Mouse (Mus musculus): ENCODE results near the gene Cfap77. TPM values are rescaled to one million over a fixed set of nuclear protein-coding genes. Genes with fewer than 3 reads are reported as not detected.

Cfap77 gene
- total and polyA plus RNA-seq, 3 experiments, result 0.16 to 0.37 TPM; not detected in 1

DNA sequence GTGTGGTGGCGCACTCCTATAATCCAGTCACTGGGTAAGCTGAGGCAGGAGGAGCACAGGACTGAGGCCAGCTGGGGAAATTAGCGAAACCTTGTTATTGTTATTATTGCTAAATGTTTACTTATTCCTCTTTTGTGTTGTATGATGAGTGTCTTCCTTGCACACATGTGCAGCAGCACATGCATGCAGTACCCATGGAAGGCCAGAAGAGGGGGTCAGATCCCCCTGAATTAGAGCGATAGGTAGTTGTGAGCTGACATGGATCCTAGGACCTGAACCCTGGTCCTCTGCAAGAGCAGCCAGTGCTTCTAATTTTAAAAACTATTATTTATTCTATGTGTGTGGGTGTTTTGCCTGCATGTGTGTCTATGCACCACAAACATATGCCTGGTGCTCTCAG lies 124.3 kb downstream of the Cfap77 start:
- no peak for DNase-seq

GRCm38 (mm10) chr2:28923912-28924311 lies 131.0 kb downstream of the Cfap77 start:
- peak; percentile 73 for DNase-seq

DNA sequence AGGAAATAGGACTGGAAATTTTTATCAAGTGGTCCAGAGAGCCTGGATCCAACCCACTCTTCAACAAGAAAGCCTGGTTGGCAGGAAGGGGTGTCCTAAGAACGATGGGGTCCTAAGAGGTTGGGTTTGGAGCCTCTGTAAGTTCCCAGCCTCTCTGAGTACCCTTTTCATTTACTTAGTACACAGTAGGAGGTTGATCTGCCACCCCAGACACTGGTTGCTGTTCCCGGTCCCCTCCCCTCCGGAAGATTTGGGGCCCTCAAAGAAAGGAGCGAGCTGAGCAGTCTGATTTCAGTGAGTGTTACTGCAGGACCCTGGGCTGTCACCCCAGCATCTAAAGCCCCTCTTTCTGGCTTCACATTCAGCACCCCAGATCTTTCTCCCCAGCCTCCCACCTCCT lies 135.9 kb downstream of the Cfap77 start:
- DNase-seq, result no peak

- peak; percentile 25 for DNase-seq
Measured at GRCm38 (mm10) chr2:28917518-28918361, 137.1 kb downstream of the Cfap77 start.

GRCm38 (mm10) chr2:28917156-28917517 lies 137.7 kb downstream of the Cfap77 start:
- no peak for DNase-seq

DNA sequence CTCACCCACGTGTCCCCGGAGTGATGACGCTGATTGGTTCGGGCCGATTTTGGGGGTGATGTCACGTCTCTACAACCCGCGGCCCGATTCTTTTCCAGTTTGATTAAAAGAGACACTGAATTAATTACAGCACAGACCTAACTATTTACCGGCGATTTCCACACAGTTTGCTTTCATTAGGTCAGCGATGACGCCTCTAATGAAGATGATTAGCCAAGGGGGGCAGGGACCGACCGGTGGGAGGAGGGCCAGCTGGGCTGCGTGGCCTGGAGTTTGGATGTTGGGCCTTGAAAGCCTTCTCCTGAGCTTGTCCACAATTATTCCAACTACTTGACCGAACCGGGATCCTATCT lies 138.4 kb downstream of the Cfap77 start, which contains the start of gene Barhl1:
TSS of gene Barhl1 (minus strand) at position 156 of the 353 bp plus-strand sequence.
- no peak for DNase-seq

DNA sequence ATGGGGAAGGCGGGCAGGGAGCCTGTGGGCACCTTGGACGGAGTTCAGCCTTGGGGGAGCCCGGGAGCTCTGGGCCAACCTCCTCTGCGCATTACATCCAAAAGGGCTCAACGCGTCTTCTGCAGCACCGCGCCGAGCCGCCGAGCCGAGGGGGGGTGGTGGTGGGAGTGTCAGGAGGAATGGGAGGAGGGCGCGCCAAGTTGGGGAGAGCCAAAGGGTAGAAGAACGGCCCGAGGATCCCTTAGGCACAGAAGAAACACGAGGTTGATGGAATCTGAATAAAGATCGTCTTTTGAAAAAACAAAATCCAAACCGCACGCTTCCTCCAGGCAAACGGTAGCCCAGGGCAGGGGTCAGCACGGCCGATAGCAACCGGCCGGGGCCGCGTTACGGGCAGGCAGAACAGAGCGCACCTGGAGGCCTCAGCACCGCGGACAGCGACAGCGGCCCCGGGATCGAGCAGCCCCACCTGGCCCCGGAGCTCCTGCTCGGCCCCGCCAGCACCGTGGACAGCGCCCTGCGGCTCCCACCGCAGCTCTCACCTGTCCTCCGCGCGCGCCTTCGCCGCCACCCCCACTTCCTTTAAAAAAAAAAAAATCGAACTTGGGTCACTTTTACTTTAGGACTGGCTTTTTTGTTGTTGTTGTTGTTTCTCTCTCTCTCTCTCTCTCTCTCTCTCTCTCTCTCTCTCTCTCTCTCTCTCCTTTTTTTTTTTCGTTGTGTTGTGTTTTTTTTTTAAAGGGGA lies 138.9 kb downstream of the Cfap77 start:
- peak; percentile 75 for DNase-seq

- DNase-seq, result no peak
Measured at GRCm38 (mm10) chr2:28915104-28915738, 139.6 kb downstream of the Cfap77 start.

DNA sequence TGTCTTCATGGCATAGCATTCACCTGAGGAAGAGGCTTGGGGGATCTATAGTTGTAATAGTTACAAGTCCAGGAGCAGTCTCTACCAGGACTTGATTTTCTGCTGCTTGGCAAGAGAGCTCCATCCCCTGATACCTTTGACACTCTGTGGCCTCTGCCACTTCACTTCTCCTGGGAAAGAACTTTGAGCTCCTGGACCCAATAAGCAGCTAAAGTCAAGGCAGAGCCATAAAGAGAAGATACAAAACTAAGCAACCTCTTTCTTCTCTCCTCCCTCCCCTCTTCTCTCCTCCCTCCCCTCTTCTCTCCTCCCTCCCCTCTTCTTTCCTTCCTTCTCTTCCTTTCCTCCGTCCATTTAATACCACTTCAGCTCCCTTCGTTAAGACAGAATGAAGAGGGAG lies 140.7 kb downstream of the Cfap77 start:
- DNase-seq, result no peak

GRCm38 (mm10) chr2:28912961-28913360 lies 141.9 kb downstream of the Cfap77 start:
- DNase-seq, result no peak

GRCm38 (mm10) chr2:28912039-28912700 lies 142.7 kb downstream of the Cfap77 start:
- no peak for DNase-seq

DNA sequence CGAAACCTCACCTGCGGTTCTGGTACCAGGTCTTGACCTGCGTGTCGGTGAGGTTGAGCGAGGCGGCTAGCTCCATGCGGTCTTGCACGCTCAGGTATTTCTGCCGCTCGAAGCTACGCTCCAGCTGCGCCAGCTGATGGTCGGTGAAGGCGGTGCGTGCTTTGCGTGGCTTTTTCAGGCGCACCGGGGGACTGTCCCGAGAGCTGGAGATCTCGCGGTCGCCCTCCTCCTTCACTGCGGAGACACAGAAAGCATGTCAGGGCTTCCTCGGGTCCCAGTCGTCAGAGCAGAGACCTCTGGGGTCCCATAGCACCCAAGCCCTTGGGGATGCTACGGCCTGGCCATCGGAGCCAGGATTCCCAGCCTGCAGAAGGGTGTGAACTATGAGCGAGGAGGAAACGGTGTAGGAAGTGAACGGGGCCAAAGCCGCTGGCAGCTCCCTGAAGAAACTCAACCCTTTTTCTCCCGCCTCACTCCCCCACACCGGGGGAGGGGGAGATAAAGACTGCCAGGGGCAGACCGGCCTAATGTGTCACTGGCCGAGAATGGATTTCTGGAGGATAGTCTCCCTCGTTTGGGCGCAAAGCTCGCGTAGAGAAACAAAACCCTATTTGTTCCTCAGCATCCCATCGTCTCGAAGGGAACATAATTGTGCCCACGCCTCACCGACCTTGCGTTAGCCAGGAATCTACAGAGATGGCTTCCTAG lies 143.4 kb downstream of the Cfap77 start:
- no peak for DNase-seq

DNA sequence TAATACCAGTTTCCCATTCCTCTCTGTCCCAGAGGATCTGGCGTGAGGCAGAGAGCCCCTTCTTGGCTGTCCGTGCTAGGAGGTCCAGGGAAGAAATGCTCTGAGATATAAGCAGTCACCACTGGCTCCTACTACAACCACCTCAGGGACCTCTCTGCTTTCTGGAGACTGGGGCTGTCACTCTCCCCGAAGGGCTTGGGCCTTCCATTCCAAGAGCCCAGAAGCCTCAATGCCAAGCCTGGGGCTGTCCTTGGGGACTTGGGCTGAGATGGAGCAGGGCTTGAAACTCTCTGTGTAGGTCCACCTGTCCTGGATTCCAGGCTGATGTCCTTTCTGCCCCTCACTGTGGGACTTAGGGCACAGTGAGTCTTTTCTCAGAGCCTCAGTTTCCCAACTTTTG lies 144.0 kb downstream of the Cfap77 start:
- DNase-seq, result no peak

DNA sequence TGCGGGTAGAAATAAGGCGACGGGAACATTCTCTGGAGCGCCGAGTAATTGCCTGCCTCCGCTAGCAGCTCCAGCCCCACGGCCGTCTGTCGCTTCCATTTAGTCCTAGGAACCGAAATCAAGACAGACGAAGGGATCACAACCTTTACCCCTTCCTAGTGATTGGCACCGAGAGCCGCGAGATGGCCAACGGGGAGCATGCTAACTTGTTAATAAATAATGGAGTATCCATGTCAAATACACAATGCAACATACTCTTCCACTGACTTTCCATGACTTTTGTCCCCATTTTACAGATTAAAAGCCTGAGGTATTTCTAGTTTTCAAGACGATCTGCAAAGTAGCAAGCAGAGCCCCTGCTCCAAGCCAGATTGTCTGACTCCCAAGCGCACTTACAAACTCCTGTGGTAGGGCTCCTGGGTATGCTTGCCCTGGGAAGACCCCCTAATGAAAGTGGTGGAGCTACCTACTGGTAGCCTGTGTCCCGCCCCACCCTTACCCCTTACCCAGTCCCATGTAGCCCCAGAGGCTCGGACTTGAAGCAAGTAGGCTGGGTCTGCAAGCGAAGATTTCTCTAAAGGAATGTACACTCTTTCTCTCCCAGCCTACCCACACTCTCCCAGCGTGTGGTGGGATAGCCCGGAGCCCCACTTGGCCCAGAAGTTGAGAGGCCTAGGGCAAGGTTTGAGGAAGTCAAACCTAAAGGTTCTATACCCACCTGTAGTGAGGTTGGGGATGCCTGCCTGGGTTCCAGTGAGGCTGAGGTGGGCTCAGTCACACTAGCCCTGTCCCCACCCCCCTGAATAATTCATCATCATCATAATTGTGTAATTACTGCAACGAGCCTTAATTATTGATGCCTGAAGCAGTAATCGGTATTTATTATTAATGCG lies 144.8 kb downstream of the Cfap77 start:
- no peak for DNase-seq

GRCm38 (mm10) chr2:28909186-28909817 lies 145.6 kb downstream of the Cfap77 start:
- DNase-seq, result no peak

GRCm38 (mm10) chr2:28908389-28909153 lies 146.3 kb downstream of the Cfap77 start:
- peak; percentile 74 for DNase-seq

GRCm38 (mm10) chr2:28907691-28908388 lies 147.0 kb downstream of the Cfap77 start:
- DNase-seq, result no peak

- peak; percentile 74 for DNase-seq
Measured at GRCm38 (mm10) chr2:28905561-28905960, 149.3 kb downstream of the Cfap77 start.

GRCm38 (mm10) chr2:28904786-28905185 lies 150.1 kb downstream of the Cfap77 start:
- DNase-seq, result peak; percentile 63
